Mouse (Mus musculus) right cerebral cortex, adult 18-20 months (tissue): ENCODE measurements around the gene Styk1.

Source experiments
- DNase-seq: peaks from one replicate; pipeline ENCODE4 v3.0.0; 2022; ENCODE audit warnings: mixed read lengths

Styk1 gene

DNA sequence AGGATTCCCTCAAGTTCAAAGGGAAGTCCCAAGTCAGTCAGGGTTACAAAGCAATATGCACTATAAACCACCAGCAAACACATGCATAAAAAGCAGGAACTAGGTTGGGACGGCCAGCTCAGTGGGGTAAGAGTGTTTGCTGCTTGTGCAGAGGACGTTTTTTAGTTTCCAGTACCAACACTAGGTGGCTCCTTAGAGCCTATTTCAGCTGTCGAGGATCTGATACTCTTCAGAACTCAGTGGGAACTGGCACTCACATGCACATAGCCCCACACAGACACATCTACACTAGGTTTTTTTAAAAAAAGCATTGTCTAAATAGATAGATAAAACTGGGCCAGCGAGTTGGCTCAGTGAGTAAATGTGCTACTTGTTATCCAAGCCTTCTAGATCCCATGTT, 13.7 kb upstream of the Styk1 start:
- DNase-seq: peak; percentile 44

- DNase-seq: no peak
These were observed 11.0 kb upstream of the Styk1 start for GRCm38 (mm10) chr6:131364353-131364752.

DNA sequence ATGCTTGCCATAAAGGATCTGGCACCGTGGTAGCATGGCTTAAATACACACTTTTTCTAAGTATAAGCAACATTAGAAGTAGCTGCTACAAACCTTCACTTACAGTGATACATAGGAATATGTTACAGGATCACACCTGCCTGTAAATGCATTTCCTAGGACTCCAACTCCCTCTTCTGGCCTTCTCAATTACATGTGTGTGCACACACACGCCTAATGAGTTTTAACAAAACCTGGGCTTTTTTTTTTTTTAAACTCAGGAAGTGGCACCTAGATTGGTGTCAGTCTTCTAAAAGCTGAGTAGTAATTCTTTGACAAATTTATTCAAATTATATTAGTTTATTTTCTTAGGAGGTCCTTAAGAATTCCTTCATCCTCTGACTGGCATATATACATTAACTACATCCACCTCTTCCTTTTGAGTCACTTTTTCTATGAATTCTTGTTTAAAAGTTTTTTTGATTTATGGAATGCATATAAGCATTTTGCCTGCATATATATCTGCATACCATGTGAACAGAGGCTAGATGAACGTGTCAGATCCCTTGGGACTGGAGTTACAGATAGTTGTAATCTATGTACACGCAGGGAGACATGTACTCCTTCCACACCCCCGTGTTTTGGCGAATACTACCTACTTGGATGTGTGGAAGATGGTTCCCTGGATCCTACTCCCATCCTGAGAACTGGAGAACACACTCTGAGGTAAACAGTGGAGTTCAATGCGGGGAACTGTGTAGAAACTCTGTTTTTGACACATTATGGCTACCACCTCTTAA, 9.8 kb upstream of the Styk1 start:
- no peak for DNase-seq

DNA sequence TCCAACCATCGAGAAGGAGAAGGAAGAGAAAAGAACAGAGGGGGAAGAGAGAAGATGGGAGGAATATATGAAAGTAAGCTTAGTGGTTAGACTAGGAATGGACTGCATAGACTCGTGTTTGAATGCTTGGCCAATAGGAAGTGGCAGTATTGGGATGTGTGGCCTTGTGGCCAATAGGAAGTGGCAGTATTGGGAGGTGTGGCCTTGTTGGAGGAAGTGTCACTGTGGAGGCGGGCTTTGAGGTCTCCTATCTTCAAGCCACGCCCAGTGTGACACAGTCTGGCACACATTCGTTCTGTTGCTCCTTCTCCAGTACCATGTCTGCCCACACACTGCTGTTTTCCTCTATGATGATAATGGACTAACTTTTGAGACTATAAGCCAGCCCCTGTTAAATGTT, 7.3 kb upstream of the Styk1 start:
- no peak for DNase-seq

- no peak for DNase-seq
These were observed 6.1 kb upstream of the Styk1 start for GRCm38 (mm10) chr6:131359543-131359942.

GRCm38 (mm10) chr6:131354913-131355312, 1.5 kb upstream of the Styk1 start:
- no peak for DNase-seq

GRCm38 (mm10) chr6:131347026-131347425, 6.4 kb downstream of the Styk1 start:
- no peak for DNase-seq

GRCm38 (mm10) chr6:131344346-131344745, 9.1 kb downstream of the Styk1 start:
- DNase-seq: no peak

GRCm38 (mm10) chr6:131340082-131340481, 13.3 kb downstream of the Styk1 start:
- DNase-seq: no peak

GRCm38 (mm10) chr6:131339309-131339708, 14.1 kb downstream of the Styk1 start:
- DNase-seq: no peak

DNA sequence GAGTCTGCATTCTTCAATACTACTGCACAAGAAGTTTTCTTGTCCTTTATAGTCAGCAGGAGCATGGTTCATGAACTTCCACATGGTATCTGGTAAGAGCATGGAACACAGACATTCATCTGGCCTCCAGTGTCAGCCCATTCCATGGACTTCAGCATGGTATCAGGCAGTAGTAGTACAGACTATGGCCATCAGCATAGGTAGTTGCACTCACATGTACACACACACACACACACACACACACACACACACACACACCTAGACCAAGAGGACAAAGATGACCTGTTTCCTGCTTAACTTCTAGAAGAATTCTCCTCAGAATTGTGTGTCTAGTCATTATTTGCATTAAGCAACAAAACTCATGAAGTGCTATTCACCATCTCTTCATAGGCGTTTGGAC, 14.6 kb downstream of the Styk1 start:
- DNase-seq: no peak

DNA sequence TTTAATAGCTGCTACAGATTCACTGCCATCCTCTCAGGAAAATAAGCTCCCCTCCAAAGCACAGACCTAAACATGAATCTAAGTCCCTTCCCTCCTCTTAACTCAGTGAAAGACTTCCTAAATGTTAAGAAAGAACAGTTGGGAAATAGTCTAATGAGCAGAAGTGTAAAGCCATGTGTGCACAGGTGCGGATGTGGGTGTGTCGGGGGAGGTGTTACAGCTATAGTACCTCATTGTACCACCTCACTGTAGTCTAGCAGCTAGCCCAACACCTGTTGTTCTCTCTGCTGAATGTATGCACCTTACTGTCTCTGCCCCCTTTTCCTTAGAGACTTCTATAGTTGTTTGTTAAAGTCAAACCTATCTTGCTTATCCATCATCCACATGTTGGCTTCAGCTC, 26.3 kb downstream of the Styk1 start:
- DNase-seq: no peak

DNA sequence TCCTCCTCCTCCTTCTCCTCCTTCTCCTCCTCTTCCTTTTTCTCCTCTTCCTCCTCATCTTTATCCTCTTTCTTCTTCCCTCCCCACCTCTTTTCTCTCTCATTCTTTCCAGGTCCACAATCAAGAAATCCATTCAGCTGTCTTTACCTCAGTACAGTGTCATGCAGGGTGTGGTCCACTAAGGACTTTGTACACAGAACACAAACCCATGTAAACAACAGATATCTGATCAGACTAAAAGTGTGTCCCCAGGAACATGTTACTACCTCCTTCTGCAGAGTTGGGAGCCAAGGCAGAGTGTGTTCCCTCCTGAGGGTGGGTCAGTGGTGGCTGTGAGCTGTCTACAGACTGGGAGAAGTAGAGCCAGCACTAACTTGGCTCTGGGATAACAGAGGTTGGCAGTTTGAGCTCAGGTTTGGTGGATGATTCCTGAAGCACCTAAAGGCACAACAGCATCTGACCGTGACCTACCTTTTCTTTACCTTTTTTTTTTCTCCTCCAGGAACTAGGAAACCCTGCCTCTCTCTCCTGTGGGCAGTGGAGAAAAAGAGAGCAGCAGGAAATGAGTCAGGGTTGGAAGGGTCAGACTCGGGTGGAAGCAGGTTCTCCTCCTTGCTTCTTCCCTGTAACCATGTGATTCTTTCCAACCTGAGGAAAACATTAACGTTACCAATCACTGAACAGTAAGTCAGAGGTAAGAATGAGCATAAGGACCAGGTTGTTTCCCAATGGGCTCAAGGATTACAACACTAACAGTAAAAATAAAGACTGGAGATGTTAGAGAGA, 31.4 kb downstream of the Styk1 start:
- no peak for DNase-seq

GRCm38 (mm10) chr6:131316155-131317101, 37.0 kb downstream of the Styk1 start:
- no peak for DNase-seq

GRCm38 (mm10) chr6:131308031-131308430, 45.4 kb downstream of the Styk1 start:
- no peak for DNase-seq

DNA sequence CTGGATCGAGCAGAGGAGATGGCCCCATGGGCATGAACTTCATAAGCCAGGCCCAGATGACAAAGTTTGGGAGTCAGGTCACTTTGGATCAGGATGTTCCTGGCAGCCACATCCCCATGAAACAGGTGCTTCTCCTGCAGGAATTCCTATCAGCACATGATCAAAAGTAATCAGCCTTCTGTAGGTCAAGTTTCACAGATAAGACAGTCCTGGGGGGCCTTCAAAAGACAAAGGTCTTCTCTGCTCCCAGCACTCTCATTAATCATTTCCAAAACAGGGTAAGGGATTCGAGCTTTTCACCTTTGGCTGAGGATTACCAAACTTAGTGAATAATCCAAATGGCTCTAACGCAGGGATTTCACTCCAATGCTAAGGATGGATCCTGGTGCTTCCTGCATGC, 48.6 kb downstream of the Styk1 start:
- no peak for DNase-seq

GRCm38 (mm10) chr6:131298531-131298930, 54.9 kb downstream of the Styk1 start:
- no peak for DNase-seq

DNA sequence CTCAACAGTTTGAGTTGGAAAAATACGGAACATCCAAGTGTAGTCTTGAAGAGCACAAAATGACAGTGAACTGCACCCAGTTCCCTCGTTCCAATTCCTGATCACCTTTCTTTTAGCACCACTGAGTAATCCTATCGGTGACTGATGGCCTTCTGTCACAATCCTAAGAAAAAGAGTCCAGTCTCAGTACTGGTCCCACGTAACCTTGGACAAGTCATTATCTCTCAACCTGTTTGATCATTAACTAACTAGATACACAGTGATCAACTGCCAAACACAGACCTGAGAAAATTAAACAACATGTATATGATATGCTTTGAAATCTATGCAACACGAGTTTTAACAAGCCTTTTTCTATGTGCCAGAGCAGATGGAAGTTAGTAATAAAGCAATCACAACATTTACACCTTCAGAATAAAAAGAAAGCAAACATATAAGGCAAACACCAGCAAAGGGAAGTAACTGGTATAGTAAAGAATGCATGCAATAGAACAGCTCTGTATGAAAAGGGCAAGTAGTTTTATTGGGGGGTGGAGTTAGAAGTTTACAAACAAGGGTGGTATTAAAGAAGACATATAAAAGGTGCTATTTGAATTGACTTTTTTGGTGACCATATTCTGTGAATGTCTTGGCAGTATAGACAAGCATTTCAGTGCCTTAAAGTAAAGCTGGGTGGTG, 58.8 kb downstream of the Styk1 start:
- DNase-seq: no peak

- no peak for DNase-seq
These were observed 59.5 kb downstream of the Styk1 start for GRCm38 (mm10) chr6:131293916-131294315.

- DNase-seq: peak; percentile 86
These were observed 60.2 kb downstream of the Styk1 start, which contains the start of gene Magohb for GRCm38 (mm10) chr6:131292991-131293788. Gene Magohb (minus strand): TSS chr6:131293244.

GRCm38 (mm10) chr6:131292276-131292990, 61.0 kb downstream of the Styk1 start:
- DNase-seq: peak; percentile 2
